Mouse (Mus musculus) cerebellum, postnatal 14 days (tissue): ENCODE data around the gene Gpr61.

Source experiments
- DNase-seq, 2 experiments: peaks; one replicate each; pipeline ENCODE4 v3.0.0; 2021; ENCODE audit warnings: mixed read lengths in 2 of 2

The Gpr61 gene

DNA sequence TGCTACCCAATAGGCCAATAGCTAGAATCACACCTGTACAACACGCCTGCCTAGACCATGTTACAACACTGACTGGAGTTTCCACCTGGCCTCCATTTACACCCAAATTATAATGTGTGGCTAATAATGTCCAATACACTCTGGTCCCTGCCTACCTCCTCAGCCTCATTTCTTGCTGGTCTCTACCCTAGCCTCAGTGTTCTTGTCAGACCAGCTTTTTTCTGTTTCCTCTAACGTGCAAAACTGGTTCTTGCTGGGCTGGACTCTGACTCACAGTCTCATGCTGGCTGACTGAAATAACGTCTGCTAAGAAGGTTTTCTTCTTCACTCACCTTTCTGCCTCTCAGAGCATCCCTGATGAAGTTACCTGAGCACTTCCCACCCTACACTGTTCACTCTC is 28.4 kb downstream of the Gpr61 start:
- no peak for DNase-seq

DNA sequence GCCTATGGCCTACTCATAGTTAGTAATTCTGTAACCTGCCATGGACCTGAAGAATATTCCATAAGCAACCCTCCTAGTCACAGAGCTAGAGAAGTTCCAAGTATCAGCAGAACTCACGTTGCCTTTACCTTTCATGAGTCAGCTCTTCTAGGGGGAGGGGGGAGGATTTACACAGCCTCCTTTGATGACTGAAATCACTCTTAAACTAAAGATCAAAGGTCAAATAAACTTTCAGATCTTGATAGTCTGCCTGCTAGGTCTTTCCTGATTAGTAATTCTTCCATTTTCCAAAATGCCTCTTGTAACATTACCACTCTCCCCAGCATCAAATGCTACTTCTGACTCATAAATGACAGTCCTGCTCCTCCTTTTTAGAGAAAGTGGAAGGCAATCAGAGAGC is 30.6 kb downstream of the Gpr61 start:
- no peak for DNase-seq

DNA sequence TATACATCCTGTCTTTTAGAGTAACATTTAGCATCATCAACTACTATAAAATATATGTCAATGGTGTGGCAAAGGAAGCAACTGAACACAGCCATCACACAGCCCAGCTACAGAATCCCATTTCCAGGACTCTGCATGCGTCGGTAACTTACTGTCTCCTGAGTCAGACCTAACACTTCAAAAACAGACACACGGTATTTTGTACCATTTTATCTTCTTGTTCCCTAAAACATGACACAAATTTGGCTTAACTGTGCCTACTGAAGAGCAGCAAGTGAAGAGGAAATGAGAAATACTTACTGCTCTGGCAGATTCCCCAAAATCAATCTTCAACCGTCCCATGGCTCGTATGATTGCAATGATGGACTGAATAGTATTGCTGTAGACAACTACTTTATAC is 31.4 kb downstream of the Gpr61 start:
- DNase-seq, result no peak

DNA sequence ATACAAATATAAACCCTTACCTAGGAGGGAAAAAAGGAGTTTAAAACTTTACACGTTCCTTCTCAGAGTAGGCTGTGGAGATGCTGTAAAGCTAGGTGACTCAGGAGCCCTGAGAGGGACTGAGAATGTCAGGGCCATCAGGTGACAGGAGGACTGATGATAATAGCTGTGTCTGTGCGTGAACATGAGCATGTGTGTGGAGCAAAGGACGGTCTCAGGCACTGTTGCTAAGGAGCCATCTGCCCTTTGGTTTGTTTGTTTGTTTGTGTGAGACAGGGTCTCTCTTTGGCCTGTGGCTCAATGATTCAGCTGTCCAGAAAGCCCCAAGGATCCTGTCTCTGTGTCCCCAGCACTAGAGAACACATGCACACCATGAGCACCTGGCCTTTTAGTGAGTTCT is 33.6 kb downstream of the Gpr61 start:
- DNase-seq, result no peak

DNA sequence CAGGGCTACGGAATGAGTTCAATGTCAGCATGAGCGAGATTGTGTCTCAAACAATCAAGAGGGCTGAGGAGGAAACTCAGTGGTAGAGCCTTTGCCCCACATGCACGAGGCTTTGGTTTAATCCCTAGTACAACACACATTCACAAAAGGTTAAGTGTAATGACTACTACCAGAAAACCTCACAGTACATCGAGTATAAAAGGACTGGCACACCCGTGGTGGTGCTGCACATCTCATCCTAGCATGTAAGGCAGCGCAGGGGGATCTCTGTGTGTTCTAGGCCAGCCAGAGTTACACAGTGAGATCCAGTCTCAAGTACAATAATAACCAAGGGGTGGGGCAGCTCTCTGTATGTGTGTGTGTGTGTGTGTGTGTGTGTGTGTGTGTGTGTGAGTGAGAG is 37.2 kb downstream of the Gpr61 start:
- no peak for DNase-seq

DNA sequence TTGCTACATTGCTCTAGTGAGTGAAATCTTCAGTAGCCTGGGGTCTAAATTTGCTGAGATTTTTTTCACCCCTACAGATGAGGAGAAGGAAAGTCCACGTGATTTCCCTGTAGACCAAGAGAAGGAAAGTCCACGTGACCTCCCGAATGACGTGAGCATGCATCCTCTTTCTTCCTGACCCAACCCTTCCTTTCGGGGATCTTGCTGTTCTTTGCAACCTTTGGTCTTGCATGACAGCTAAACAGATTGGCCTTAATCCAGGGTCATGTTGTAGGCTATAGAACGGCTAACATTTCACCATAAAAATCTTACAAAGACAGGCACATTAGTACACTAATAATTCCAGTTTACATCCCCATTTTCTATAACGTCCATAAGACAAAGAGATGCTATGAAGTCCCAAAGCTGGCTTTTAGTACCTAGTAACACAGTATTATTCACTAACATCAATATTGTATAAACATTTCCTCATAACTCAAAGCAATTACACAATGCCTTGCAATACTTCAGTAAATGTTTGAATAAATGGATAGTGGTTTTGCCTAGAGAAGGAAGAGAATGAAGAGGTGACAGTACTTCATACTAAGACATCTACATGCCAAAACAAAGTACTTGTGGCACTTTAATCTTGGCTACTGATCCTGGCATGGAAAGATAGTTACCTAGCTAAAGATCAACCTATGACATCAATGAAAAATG is 40.9 kb downstream of the Gpr61 start:
- no peak for DNase-seq

DNA sequence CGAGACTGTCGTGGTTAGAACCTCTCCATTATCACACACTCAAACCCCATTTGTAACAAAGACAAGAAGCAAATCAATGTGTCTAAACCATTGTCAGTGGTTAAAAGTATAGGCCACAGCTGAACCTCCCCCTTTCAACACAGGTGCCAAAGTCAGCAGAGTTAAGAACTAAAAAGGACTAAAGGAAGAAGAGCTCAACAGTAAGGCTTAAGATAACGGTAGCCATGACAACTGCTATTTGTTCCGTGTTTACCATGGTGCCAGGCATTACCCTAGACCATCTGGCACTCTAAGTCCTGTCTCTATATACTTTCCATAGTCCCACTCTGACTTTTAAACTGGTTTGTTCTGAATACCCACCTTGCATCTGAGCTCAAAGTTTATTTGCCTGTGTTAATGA is 42.0 kb downstream of the Gpr61 start:
- no peak for DNase-seq

DNA sequence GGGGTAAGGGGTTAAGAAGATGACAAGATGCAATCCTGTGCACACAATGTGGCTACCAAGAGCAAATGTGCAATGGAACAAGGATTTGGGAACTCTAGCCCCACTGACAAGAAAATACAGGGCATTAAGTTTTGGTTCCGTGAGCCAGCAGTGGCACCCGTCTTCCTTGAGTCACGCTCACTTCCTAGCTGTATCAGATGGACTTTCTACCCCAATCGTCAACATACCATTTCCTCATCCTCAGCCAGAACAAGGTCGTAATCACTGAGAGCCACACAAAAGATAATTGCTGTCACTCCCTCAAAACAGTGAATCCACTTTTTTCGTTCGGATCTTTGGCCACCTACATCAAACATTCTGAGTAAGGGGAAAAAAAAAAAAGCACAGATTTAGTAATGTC is 42.4 kb downstream of the Gpr61 start:
- no peak for DNase-seq

DNA sequence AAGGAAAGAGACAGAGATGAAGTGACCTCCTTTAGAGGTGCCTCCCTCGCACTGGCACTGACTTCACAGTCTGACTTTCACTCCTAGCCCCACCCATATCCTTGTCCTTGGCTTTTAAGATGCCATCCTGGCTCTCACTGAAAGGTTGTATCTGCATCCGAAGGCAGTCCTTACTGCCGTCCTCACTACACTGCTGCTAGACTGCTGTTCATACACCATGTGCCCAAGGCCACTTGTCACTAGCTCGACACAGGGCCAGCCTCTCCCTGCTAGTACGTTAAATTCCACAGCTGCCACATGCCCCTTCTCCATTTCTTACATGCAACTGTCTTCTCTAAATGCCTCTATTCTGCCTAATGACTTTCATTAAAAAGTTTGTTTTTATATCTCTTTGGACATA is 43.4 kb downstream of the Gpr61 start:
- DNase-seq, result no peak

DNA sequence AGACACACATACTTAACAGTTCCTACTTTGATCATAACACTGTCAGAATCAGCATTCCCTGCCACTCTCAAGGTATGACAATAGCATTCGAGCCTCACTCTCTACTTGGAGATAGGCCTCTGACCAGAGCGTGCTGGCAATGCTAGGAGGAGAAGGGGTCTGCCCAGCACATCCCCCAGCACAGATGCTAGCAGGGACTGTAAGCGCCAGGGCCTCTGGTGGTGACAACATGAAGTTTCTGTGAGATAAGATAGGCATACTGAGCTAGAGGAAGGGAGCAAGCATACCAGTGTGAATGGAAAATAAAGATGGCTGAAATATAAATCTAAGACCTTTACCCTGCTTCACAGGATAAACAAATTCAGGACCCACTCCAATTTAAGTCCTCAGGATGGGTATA is 49.4 kb downstream of the Gpr61 start:
- no peak for DNase-seq

DNA sequence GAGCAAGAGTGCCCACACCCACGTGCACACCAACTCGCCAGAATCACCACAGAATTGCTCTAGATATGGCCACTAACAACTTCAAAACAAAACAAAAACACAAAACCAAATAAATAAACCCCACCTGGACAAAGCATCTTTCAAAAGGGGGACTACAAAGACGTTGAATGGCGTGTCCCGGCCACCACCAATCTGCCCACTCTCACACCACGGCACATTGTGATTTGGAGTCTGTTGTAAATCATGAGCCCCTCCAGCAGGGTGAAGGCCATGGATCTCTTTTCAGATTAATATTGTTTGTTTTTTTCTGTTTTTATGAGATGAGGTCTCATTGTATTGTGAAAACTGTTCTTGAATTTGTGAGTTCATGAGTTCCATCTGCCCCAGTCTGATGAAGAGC is 52.6 kb downstream of the Gpr61 start:
- no peak for DNase-seq

DNA sequence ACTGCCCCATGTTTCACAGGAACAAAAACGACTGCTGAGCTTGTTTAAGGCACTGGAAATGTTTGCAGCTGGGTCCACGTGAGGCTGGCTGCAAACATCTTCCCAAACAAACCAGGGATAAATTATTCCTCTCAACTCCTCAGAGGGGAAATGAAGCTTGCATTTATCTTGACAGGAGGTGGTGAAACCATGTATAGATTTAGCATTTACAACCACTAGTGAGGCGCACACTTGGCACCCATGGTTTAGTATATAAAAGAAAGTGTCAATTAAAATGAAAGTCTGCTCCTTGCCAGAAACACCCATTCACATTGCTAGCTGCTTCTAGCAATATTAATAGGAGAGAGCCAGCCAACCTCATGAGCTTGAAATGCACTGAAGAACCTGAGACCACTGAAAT is 53.1 kb downstream of the Gpr61 start:
- DNase-seq, result no peak
